In genomic region chr17:35029691-35030532, GRCm38 (mm10) we compare ENCODE assay signal across 9 mouse cellular contexts. TPM values are rescaled to one million over a fixed set of nuclear protein-coding genes. Genes with fewer than 3 reads are reported as not detected.
A peak's percentile ranks its signal among the peaks of the same experiment; 100 is the strongest.
DNase-seq lines count a peak whose midpoint lies in the region; ATAC-seq lines count a peak whose summit lies in the region.
"Had no signal": no experiment of that assay in that cellular context is flagged by ENCODE, and none has a peak within 500 bp of the region (broad histone marks: within the 10 kb centered on the region; RNA-seq: fewer than 3 reads in every experiment).

No protein-coding gene starts in this region.

- H3K4me3 ChIP-seq in embryonic facial prominence, embryonic 10.5 days, result no peak overlapping the region
- H3K4me3 ChIP-seq in limb, embryonic 10.5 days, result 0 out of 2 replicates have a peak overlapping the region, but pooled peaks have one; percentile 3
- H3K4me3 ChIP-seq in midbrain, embryonic 15.5 days, result 0 out of 2 replicates have a peak overlapping the region, but pooled peaks have one; percentile 9
- H3K4me3 ChIP-seq: limb, embryonic 12.5 days had no signal

- WGBS in embryonic facial prominence, embryonic 10.5 days, result 30% methylated on average over 19 of the region's 19 CpGs
- 38% methylated on average over 19 of the region's 19 CpGs for WGBS in limb, embryonic 10.5 days
- WGBS in midbrain, embryonic 15.5 days, result 29% methylated on average over 19 of the region's 19 CpGs

- 0 out of 2 replicates have a peak, but pooled peaks have one; percentile 31 for ATAC-seq in midbrain, embryonic 15.5 days (replicated peaks)

- H3K9ac ChIP-seq in midbrain, embryonic 15.5 days, result peak overlapping the region; percentile 25
- H3K9ac ChIP-seq: limb, embryonic 12.5 days had no signal

- no peaks in the 10 kb centered on the region for H3K36me3 ChIP-seq in embryonic facial prominence, embryonic 10.5 days (replicated peaks)
- H3K36me3 ChIP-seq in limb, embryonic 10.5 days, result no peaks in the 10 kb centered on the region
- no peaks in the 10 kb centered on the region for H3K36me3 ChIP-seq in midbrain, embryonic 15.5 days (replicated peaks)
- H3K36me3 ChIP-seq: limb, embryonic 12.5 days had no signal

- no peaks in the 10 kb centered on the region for H3K9me3 ChIP-seq in embryonic facial prominence, embryonic 10.5 days
- no peaks in the 10 kb centered on the region for H3K9me3 ChIP-seq in limb, embryonic 10.5 days (replicated peaks)
- H3K9me3 ChIP-seq in midbrain, embryonic 15.5 days, result no peaks in the 10 kb centered on the region
- H3K9me3 ChIP-seq: limb, embryonic 12.5 days had no signal

- H3K27ac ChIP-seq in embryonic facial prominence, embryonic 10.5 days (replicated peaks), result peak overlapping the region; percentile 55
- H3K27ac ChIP-seq in limb, embryonic 10.5 days, result 0 out of 2 replicates have a peak overlapping the region, but pooled peaks have one; percentile 9
- H3K27ac ChIP-seq in midbrain, embryonic 15.5 days, result no peak overlapping the region
- H3K27ac ChIP-seq: limb, embryonic 12.5 days had no signal

- DNase-seq in kidney, postnatal 10 days, result peak; percentile 37
- DNase-seq in kidney, adult 8-10 months, result no peak
- peak; percentile 42 for DNase-seq in embryonic facial prominence, embryonic 10.5 days (ENCODE audit: low spot score)
- DNase-seq in limb, embryonic 10.5 days (ENCODE audit: low spot score), result peak; percentile 43
- no peak for DNase-seq in layer of hippocampus, adult 9-10 months (ENCODE audit: low spot score)
- no peak for DNase-seq in right cerebral cortex, postnatal 25 days
- DNase-seq in cerebellum, adult 9-11 months, result no peak

- 0 out of 2 replicates have a peak, but pooled peaks cover 3% of the 10 kb centered on the region for H3K27me3 ChIP-seq in embryonic facial prominence, embryonic 10.5 days (replicated peaks; ENCODE audit: low read depth, poor library complexity, severe bottlenecking)
- H3K27me3 ChIP-seq in limb, embryonic 10.5 days (ENCODE audit: low read depth, poor library complexity, severe bottlenecking), result peaks cover 4% of the 10 kb centered on the region; the same call in 1 of the 2 replicates
- H3K27me3 ChIP-seq in midbrain, embryonic 15.5 days (replicated peaks), result no peaks in the 10 kb centered on the region
- H3K27me3 ChIP-seq: limb, embryonic 12.5 days had no signal

- peak overlapping the region; percentile 46 for H3K4me2 ChIP-seq in midbrain, embryonic 15.5 days
- H3K4me2 ChIP-seq: limb, embryonic 12.5 days had no signal

- H3K4me1 ChIP-seq in embryonic facial prominence, embryonic 10.5 days, result peaks cover 56% of the 10 kb centered on the region
- peaks cover 35% of the 10 kb centered on the region for H3K4me1 ChIP-seq in limb, embryonic 10.5 days
- peaks cover 9% of the 10 kb centered on the region for H3K4me1 ChIP-seq in midbrain, embryonic 15.5 days

RNA-seq across cellular contexts. Expression of gene Sapcd1, which starts 2.1 kb away (rescaled TPM):
- 4.2 and 5.6 TPM in 2 replicates for polyA plus RNA-seq in embryonic facial prominence, embryonic 10.5 days (2016; fragmentation: Nextera tagmentation; extraction: Ambion mirVana)
- 1.2 and 1.4 TPM in 2 replicates for polyA plus RNA-seq in limb, embryonic 10.5 days (2016; fragmentation: Nextera tagmentation; extraction: Ambion mirVana)
- polyA plus RNA-seq in midbrain, embryonic 15.5 days (2015; fragmentation: Nextera tagmentation; extraction: Ambion mirVana), result 2.5 and 2.7 TPM in 2 replicates

RNA-seq across cellular contexts. Expression of gene Vwa7, which starts 13.5 kb away (rescaled TPM):
- polyA plus RNA-seq in embryonic facial prominence, embryonic 10.5 days (2016; fragmentation: Nextera tagmentation; extraction: Ambion mirVana), result 0.18 and 0.21 TPM in 2 replicates
- polyA plus RNA-seq in limb, embryonic 10.5 days (2016; fragmentation: Nextera tagmentation; extraction: Ambion mirVana), result 0.15 and 0.23 TPM in 2 replicates
- 0.06 and 0.15 TPM in 2 replicates for polyA plus RNA-seq in midbrain, embryonic 15.5 days (2015; fragmentation: Nextera tagmentation; extraction: Ambion mirVana)

RNA-seq across cellular contexts. Expression of gene Msh5, which starts 16.6 kb away (rescaled TPM):
- 3.9 and 4.4 TPM in 2 replicates for polyA plus RNA-seq in embryonic facial prominence, embryonic 10.5 days (2016; fragmentation: Nextera tagmentation; extraction: Ambion mirVana)
- polyA plus RNA-seq in limb, embryonic 10.5 days (2016; fragmentation: Nextera tagmentation; extraction: Ambion mirVana), result 5.2 and 5.4 TPM in 2 replicates
- 1.6 and 3.3 TPM in 2 replicates for polyA plus RNA-seq in midbrain, embryonic 15.5 days (2015; fragmentation: Nextera tagmentation; extraction: Ambion mirVana)

RNA-seq across cellular contexts. Expression of gene Clic1, which starts 19.9 kb away (rescaled TPM):
- polyA plus RNA-seq in embryonic facial prominence, embryonic 10.5 days (2016; fragmentation: Nextera tagmentation; extraction: Ambion mirVana), result 190 and 191 TPM in 2 replicates
- polyA plus RNA-seq in limb, embryonic 10.5 days (2016; fragmentation: Nextera tagmentation; extraction: Ambion mirVana), result 174 and 186 TPM in 2 replicates
- 62.4 and 72.1 TPM in 2 replicates for polyA plus RNA-seq in midbrain, embryonic 15.5 days (2015; fragmentation: Nextera tagmentation; extraction: Ambion mirVana)

RNA-seq across cellular contexts. Expression of gene Ddah2, which starts 28.9 kb away (rescaled TPM):
- polyA plus RNA-seq in embryonic facial prominence, embryonic 10.5 days (2016; fragmentation: Nextera tagmentation; extraction: Ambion mirVana), result 482 and 503 TPM in 2 replicates
- 453 and 568 TPM in 2 replicates for polyA plus RNA-seq in limb, embryonic 10.5 days (2016; fragmentation: Nextera tagmentation; extraction: Ambion mirVana)
- polyA plus RNA-seq in midbrain, embryonic 15.5 days (2015; fragmentation: Nextera tagmentation; extraction: Ambion mirVana), result 337 and 380 TPM in 2 replicates

Comparison
In these comparisons a context has a peak if more than half of its experiments do, and no peak if none do; other contexts are left out.
1. DNase-seq: peak in kidney, postnatal 10 days (single experiment), embryonic facial prominence, embryonic 10.5 days (single experiment) and limb, embryonic 10.5 days (single experiment); none in kidney, adult 8-10 months (0 of 2), layer of hippocampus, adult 9-10 months (single experiment), right cerebral cortex, postnatal 25 days (single experiment) and cerebellum, adult 9-11 months (single experiment).